Mouse (Mus musculus): ENCODE measurements around the gene Stom.

The Stom gene

GRCm38 (mm10) chr2:35272881-35273280 is 63.9 kb downstream of the Stom start:
- DNase-seq (ENCODE audit: low spot score in 2 of 2) = no peak

- no peak for DNase-seq (ENCODE audit: low spot score in 2 of 2)
Observed at GRCm38 (mm10) chr2:35271817-35272216, 65.0 kb downstream of the Stom start.

GRCm38 (mm10) chr2:35270531-35270984 is 66.2 kb downstream of the Stom start:
- peak in 1 of 2 experiments; percentile 56 for DNase-seq (ENCODE audit: low spot score in 2 of 2)

GRCm38 (mm10) chr2:35269716-35270260 is 67.0 kb downstream of the Stom start:
- DNase-seq (ENCODE audit: low spot score in 2 of 2) = no peak

- DNase-seq (ENCODE audit: low spot score in 2 of 2) = no peak
Observed at GRCm38 (mm10) chr2:35269136-35269535, 67.6 kb downstream of the Stom start.

- no peak for DNase-seq (ENCODE audit: low spot score in 2 of 2)
Observed at GRCm38 (mm10) chr2:35267876-35268566, 68.8 kb downstream of the Stom start.

GRCm38 (mm10) chr2:35267156-35267875 is 69.5 kb downstream of the Stom start:
- DNase-seq (ENCODE audit: low spot score in 2 of 2) = peak in 1 of 2 experiments; percentile 61

GRCm38 (mm10) chr2:35266251-35266905 is 70.4 kb downstream of the Stom start:
- no peak for DNase-seq (ENCODE audit: low spot score in 2 of 2)

GRCm38 (mm10) chr2:35265775-35266174 is 71.0 kb downstream of the Stom start:
- no peak for DNase-seq (ENCODE audit: low spot score in 2 of 2)

GRCm38 (mm10) chr2:35265296-35265695 is 71.5 kb downstream of the Stom start:
- no peak for DNase-seq (ENCODE audit: low spot score in 2 of 2)

GRCm38 (mm10) chr2:35264095-35264494 is 72.7 kb downstream of the Stom start:
- no peak for DNase-seq (ENCODE audit: low spot score in 2 of 2)
